Mouse (Mus musculus) kidney, adult 2 months (tissue): ENCODE measurements around the gene Marf1. TPM values are rescaled to one million over a fixed set of nuclear protein-coding genes. Genes with fewer than 3 reads are reported as not detected.

Experiments used
- DNase-seq: peaks from one replicate; pipeline ENCODE4 v3.0.0; 2021
- H3K27ac ChIP-seq: fragments of 200-500 bp; 2 replicates; pipeline ENCODE4 v1.5.1; 2012; ENCODE audit warnings: low read depth, low read length, control low read depth, inconsistent platforms; ENCODE audit not compliant: insufficient read depth
- H3K27me3 ChIP-seq: fragments of 200-500 bp; replicated peaks from 2 replicates; pipeline ENCODE4 v1.6.1; 2012; ENCODE audit warnings: mild to moderate bottlenecking, moderate library complexity, low read length, inconsistent platforms; ENCODE audit not compliant: control insufficient read depth, insufficient read depth
- H3K36me3 ChIP-seq: fragments of 200-500 bp; 2 replicates; pipeline ENCODE4 v1.6.1; 2012; ENCODE audit warnings: mild to moderate bottlenecking, moderate library complexity, low read length, inconsistent platforms; ENCODE audit not compliant: control insufficient read depth, insufficient read depth
- H3K4me1 ChIP-seq: fragments of 200-500 bp; 2 replicates; pipeline ENCODE4 v1.6.1; 2011; ENCODE audit warnings: low read length; ENCODE audit not compliant: control insufficient read depth, insufficient read depth
- H3K4me3 ChIP-seq: fragments of 200-500 bp; 2 replicates; pipeline ENCODE4 v1.5.1; 2011; ENCODE audit warnings: mild to moderate bottlenecking, low read depth, low read length, control low read depth; ENCODE audit not compliant: insufficient read depth
- CTCF ChIP-seq: fragments of 200-500 bp; conservative IDR thresholded peaks from 2 replicates; pipeline ENCODE4 v1.5.1; 2011; ENCODE audit warnings: low read depth, mild to moderate bottlenecking, control low read depth, low read length, moderate library complexity, mixed read lengths; ENCODE audit not compliant: insufficient read depth, insufficient read length
- POLR2A ChIP-seq: fragments of 200-500 bp; IDR thresholded peaks from one replicate; pipeline ENCODE4 v1.6.1; 2011; ENCODE audit warnings: low read depth, low read length, control low read depth
- WGBS: fragments of 180-500 bp; shearing (Covaris S2); methylation state at CpG from one replicate; pipeline ENCODE4 v1.1.7; 2018; 5-methylcytosine and 5-hydroxymethylcytosine counted together
- polyA plus RNA-seq: library from polyadenylated mRNA; depleted of rRNA; stranded (reverse); fragments of >200 nt; gene quantifications from 2 replicates; pipeline ENCODE4 v1.2.3, GENCODE M21; 2012; rRNA removed

The Marf1 gene
- polyA plus RNA-seq, result 11.3 and 11.5 TPM in 2 replicates

DNA sequence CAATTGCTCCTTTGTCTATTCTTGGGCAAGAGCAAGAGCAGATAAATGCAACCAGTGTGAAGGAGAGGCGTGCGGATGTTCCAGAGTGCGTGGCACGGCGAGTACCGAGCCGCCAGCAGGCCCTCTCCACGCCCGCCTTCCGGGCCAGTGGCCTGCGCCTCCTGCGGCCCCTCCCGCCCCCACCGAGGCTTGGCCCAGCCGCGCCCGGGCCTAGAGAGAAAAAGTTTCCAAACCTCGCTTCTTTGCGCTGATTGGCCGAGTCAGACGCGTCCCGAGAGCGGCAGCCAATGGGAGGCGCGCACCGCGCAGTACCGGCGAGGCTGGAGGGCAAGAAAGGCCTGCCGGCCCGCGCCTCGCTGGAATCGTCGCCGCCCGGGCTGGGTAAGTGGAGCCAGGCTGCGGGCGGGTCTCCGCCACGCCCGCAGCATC lies at the start of gene Marf1, which contains the start of gene Nde1:
Gene Marf1 (minus strand): TSS at position 364 of the 429 bp plus-strand sequence.
Gene Nde1 (plus strand): TSS at position 288 of the 429 bp plus-strand sequence.
- Histone ChIP-seq H3K4me3 (peak within 1 kb of the TSS; percentile 71), H3K36me3 (no peaks in the 10 kb centered on the region), H3K27me3 (no peaks in the 10 kb centered on the region), H3K4me1 (peaks cover 5% of the 10 kb centered on the region; the same call in 1 of the 2 replicates), H3K27ac (peak within 1 kb of the TSS; percentile 79)
- peak; percentile 97 for DNase-seq
- TF ChIP-seq POLR2A (peak; percentile 80), CTCF (no peak)
- WGBS, result under 1% methylated on average over 40 of the region's 43 CpGs

DNA sequence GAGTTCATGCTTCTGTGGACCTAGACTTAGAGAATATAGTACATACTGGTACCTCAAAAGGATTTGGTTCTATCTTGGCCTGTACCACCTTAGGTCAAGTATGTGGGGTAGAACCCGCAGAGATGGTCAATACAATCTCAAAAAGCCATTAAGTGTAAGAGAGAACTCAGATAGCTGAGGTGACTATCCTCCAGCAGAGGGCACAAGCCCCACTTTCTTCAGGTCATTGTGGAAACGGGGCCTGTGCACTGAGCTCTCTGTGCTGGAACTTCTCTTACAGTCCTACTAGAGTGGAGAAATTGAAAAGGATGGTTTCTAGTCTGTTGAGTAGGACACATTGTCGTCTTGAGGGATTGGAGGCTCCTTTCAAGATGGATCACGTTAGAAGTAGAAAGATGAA lies 35.6 kb upstream of the Marf1 start:
- WGBS, result 80% methylated on average over 4 of the region's 4 CpGs
- DNase-seq, result no peak
- Histone ChIP-seq H3K27me3 (no peaks in the 10 kb centered on the region), H3K36me3 (no peaks in the 10 kb centered on the region), H3K4me3 (no peak overlapping the region), H3K27ac (no peak overlapping the region), H3K4me1 (no peaks in the 10 kb centered on the region)
- no peak for TF ChIP-seq POLR2A
- no peak for TF ChIP-seq CTCF

DNA sequence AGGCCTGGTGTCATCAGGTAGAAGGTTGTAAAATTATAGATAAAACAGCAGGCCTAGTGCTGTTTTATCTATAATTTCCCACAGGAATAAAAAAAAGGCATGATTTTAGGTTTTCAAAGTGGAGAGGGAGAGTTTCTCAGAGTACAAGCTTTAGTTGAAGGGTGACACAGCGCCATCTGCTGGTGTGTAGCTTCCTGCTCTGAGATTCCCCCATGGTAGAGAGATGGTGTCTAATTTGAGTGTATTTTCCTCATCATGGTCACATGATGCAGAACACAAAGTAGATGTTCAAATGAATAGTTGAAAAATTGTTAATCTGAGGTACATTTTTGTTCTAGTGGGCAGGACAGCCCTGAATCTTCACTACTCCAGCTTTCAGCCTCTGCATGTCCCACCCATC lies 32.3 kb upstream of the Marf1 start:
- H3K36me3 ChIP-seq, result peaks cover 3% of the 10 kb centered on the region; the same call in 1 of the 2 replicates
- H3K4me1 ChIP-seq, result no peaks in the 10 kb centered on the region
- H3K27me3 ChIP-seq, result no peaks in the 10 kb centered on the region
- peak; percentile 79 for TF ChIP-seq CTCF
- no peak for TF ChIP-seq POLR2A
- DNase-seq, result peak; percentile 67
- no peak overlapping the region for H3K4me3 ChIP-seq
- 38% methylated on average over 1 of the region's 1 CpGs for WGBS
- no peak overlapping the region for H3K27ac ChIP-seq

DNA sequence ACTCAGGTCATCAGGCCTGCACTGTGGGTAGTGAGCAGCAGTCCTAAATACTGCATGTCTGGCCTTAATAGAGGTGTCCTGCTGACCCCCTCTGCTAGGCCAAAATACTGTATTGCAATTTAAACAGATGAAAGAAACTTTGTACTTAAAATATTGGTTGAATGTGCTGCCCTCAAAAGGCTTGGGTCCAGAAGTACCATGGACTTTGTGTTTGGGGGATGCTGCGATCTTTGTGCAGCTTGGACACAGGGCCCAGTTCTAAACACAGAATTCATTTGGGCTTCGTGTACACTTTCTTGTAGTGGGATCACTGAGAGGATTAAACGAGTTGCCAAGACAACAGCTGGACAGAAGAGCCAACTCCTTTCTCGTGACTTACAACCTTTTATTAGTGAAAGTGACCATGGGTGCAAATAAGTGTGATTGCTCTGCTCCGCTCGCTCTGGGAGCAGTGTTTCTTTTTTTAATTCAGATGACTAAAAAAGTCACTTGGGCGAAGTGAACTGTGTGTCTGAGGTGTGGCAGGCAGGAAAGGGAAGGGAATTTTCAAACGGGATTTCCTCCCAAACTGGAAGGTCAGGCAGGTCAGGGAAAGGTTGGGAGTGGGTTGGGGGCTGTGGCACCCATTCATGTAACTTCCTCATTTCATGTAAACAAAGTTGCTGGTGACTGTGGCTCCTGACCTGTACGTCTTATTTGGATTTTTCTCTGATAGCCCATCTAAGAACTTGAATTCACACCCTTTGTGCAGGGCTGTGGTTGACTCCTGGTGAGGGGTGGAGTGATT lies 31.2 kb upstream of the Marf1 start:
- TF ChIP-seq POLR2A (no peak), CTCF (no peak)
- Histone ChIP-seq H3K4me1 (no peaks in the 10 kb centered on the region), H3K27ac (peak overlapping the region; percentile 5; the same call in 1 of the 2 replicates), H3K4me3 (no peak overlapping the region), H3K36me3 (peaks cover 3% of the 10 kb centered on the region; the same call in 1 of the 2 replicates), H3K27me3 (no peaks in the 10 kb centered on the region)
- WGBS, result 62% methylated on average over 9 of the region's 9 CpGs
- peak; percentile 42 for DNase-seq

DNA sequence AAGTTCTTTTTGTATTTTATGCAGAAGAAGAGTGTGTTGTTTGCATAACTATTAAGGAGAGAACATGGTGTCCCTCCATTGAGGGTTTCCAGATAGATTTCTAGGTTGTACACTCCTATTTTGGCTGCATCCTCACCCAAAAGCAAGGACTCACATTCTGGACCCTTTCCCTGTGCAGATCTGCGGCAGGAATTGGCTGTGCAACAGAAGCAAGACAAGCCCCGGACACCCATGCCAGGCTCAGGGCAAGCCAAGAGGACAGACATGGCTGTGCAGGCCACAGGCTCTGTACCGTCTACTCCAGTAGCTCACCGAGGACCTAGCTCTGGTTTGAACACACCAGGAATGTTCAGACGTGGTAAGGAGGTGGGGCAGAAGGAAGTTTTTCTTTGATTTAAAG lies 22.4 kb upstream of the Marf1 start:
- H3K4me3 ChIP-seq, result no peak overlapping the region
- H3K4me1 ChIP-seq, result no peaks in the 10 kb centered on the region
- TF ChIP-seq POLR2A (no peak), CTCF (no peak)
- over 99% methylated on average over 5 of the region's 5 CpGs for WGBS
- H3K36me3 ChIP-seq, result no peaks in the 10 kb centered on the region; the same call in none of the 2 replicates
- no peaks in the 10 kb centered on the region for H3K27me3 ChIP-seq
- no peak overlapping the region for H3K27ac ChIP-seq
- DNase-seq, result no peak

DNA sequence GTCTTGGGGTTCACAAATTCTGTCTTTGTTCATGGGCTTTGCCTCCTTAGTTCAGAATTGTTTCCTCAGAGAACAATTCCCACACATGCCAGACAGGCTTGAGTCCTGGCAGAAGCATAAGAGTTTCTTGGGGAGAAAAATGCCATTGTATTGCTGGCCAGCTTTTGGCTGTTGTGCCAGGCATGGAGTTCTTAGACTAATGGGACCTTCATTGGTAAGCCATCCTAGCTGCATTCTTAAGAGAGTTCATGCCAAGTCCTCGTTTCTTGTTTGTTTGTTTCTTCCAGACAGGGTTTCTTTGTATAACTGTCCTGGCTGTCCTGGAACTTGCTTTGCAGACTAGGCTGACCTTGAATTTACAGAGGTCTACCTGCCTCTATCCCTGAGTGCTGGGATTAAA lies 20.7 kb upstream of the Marf1 start:
- TF ChIP-seq CTCF (no peak), POLR2A (no peak)
- H3K36me3 ChIP-seq, result no peaks in the 10 kb centered on the region; the same call in none of the 2 replicates
- no peak for DNase-seq

DNA sequence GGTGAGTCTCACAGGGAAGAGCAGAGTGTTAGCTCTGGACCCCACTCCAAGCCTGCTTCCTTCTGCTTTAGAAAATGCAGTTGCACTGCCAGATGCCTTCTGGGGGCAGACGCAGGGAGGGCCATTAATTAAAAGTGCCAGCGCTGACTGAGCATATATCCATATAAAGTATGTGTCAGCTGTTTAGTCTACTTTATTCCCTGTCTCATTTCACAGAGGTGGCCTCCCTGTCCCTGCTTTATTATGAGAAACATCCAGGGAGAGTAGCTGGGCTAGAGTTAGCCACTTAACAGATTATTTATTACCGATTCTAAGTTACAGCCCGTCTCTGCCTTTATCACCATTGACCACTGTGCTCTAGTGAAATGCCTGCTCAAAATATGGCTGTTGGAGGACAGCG lies 19.2 kb upstream of the Marf1 start:
- Histone ChIP-seq H3K4me3 (no peak overlapping the region), H3K27me3 (no peaks in the 10 kb centered on the region), H3K4me1 (peaks cover 3% of the 10 kb centered on the region; the same call in 1 of the 2 replicates), H3K27ac (0 out of 2 replicates have a peak overlapping the region, but pooled peaks have one; percentile 29), H3K36me3 (no peaks in the 10 kb centered on the region; the same call in none of the 2 replicates)
- no peak for DNase-seq
- whole genome bisulfite sequencing, result 57% methylated on average over 5 of the region's 5 CpGs
- TF ChIP-seq CTCF (no peak), POLR2A (no peak)

More for the DNA sequence above, 20.7 kb upstream of the Marf1 start:
- H3K4me1 ChIP-seq, result no peaks in the 10 kb centered on the region
- H3K27me3 ChIP-seq, result no peaks in the 10 kb centered on the region
- WGBS, result 68% methylated on average over 1 of the region's 1 CpGs
- H3K27ac ChIP-seq, result no peak overlapping the region
- H3K4me3 ChIP-seq, result no peak overlapping the region
